Mouse (Mus musculus) kidney, adult 2 months (tissue): ENCODE data around the gene Etv1. TPM values are rescaled to one million over a fixed set of nuclear protein-coding genes. Genes with fewer than 3 reads are reported as not detected.

ENCODE experiments used
- DNase-seq: peaks from one replicate; pipeline ENCODE4 v3.0.0; 2021
- H3K27ac ChIP-seq: fragments of 200-500 bp; 2 replicates; pipeline ENCODE4 v1.5.1; 2012; ENCODE audit warnings: low read depth, low read length, control low read depth, inconsistent platforms; ENCODE audit not compliant: insufficient read depth
- H3K27me3 ChIP-seq: fragments of 200-500 bp; replicated peaks from 2 replicates; pipeline ENCODE4 v1.6.1; 2012; ENCODE audit warnings: mild to moderate bottlenecking, moderate library complexity, low read length, inconsistent platforms; ENCODE audit not compliant: control insufficient read depth, insufficient read depth
- H3K36me3 ChIP-seq: fragments of 200-500 bp; 2 replicates; pipeline ENCODE4 v1.6.1; 2012; ENCODE audit warnings: mild to moderate bottlenecking, moderate library complexity, low read length, inconsistent platforms; ENCODE audit not compliant: control insufficient read depth, insufficient read depth
- H3K4me1 ChIP-seq: fragments of 200-500 bp; 2 replicates; pipeline ENCODE4 v1.6.1; 2011; ENCODE audit warnings: low read length; ENCODE audit not compliant: control insufficient read depth, insufficient read depth
- H3K4me3 ChIP-seq: fragments of 200-500 bp; 2 replicates; pipeline ENCODE4 v1.5.1; 2011; ENCODE audit warnings: mild to moderate bottlenecking, low read depth, low read length, control low read depth; ENCODE audit not compliant: insufficient read depth
- CTCF ChIP-seq: fragments of 200-500 bp; conservative IDR thresholded peaks from 2 replicates; pipeline ENCODE4 v1.5.1; 2011; ENCODE audit warnings: low read depth, mild to moderate bottlenecking, control low read depth, low read length, moderate library complexity, mixed read lengths; ENCODE audit not compliant: insufficient read depth, insufficient read length
- POLR2A ChIP-seq: fragments of 200-500 bp; IDR thresholded peaks from one replicate; pipeline ENCODE4 v1.6.1; 2011; ENCODE audit warnings: low read depth, low read length, control low read depth
- WGBS: fragments of 180-500 bp; shearing (Covaris S2); methylation state at CpG from one replicate; pipeline ENCODE4 v1.1.7; 2018; 5-methylcytosine and 5-hydroxymethylcytosine counted together
- polyA plus RNA-seq: library from polyadenylated mRNA; depleted of rRNA; stranded (reverse); fragments of >200 nt; gene quantifications from 2 replicates; pipeline ENCODE4 v1.2.3, GENCODE M21; 2012; rRNA removed

The Etv1 gene
- polyA plus RNA-seq, result 8.1 and 9.2 TPM in 2 replicates

DNA sequence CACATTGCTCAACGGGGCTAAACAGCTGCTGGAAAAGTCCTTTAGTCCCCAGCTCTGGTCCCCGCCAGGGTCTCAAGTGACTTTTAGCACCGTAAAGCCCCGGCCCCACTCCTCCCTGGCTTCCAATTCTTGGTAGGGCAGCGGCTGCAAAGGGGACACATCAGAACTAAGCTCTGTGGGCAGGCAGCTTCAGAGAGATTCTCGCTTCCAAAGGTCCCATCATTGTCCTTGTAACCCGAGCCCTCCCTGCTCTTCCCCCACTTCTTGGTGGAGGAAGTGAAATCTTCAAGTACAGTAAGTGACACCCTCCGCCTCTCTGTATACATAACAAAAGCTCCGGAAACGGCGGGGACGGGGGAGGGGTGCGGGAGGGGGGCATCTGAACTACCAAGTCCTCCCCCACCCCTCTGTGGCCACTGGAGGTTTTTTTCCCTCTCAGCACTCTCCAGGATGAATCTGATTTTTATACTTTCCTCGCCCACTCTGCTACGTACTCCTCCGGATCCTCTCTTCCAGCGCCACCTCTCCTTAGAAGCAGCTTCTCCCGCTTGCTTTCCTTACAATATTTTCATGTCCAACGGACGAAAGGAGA is at the start of gene Etv1:
Gene Etv1 (plus strand): TSS at position 195 of the 592 bp plus-strand sequence.
- TF ChIP-seq CTCF (no peak), POLR2A (no peak)
- H3K4me1 ChIP-seq, result no peaks in the 10 kb centered on the region
- no peaks in the 10 kb centered on the region for H3K27me3 ChIP-seq
- H3K4me3 ChIP-seq, result peak within 1 kb of the TSS; percentile 69
- H3K27ac ChIP-seq, result peak within 1 kb of the TSS; percentile 62
- H3K36me3 ChIP-seq, result no peaks in the 10 kb centered on the region
- peak; percentile 43 for DNase-seq
- 1% methylated on average over 20 of the region's 20 CpGs for WGBS

DNA sequence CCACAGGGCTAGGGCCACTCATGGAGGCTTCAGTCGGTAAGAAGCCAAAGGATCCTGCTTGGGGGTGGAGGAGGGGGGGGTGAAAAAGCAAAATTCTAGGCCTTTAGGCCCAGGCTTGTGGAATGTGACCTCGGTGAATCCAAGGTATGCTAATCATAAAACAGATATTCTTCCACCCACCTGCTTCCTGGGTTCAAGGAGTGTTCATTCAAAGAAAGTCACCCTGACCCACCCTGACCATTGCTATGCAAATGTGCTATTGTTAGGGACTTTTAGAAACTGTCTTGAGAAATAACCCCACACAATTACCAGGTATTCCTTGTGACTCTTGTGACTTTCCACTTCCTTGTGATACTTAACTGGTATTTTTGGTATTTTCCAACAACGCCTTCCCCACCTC is 49.5 kb upstream of the Etv1 start:
- no peak overlapping the region for H3K27ac ChIP-seq
- TF ChIP-seq CTCF, result no peak
- TF ChIP-seq POLR2A, result no peak
- no peak for DNase-seq

DNA sequence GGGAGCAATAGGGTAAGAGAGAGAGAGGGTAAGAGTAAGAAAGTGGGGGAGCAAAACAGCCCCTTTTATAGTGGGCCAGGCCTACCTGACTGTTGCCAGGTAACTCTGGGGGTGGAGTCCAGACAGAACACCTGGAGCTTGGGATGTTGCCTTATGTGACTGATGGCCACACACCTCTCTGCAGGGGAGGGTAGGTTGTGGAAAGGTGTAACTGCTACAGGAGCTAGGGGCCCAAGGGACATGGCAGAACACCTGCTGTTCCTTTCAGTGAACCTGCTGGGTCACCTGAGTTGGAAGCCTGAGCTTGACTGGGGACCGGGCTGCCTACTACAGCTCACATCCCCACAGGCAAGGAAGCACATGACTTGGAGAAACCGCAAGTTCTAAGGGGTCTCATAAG is 48.4 kb upstream of the Etv1 start:
- Histone ChIP-seq H3K27ac (no peak overlapping the region), H3K27me3 (no peaks in the 10 kb centered on the region), H3K4me1 (no peaks in the 10 kb centered on the region), H3K4me3 (no peak overlapping the region), H3K36me3 (no peaks in the 10 kb centered on the region)
- no peak for DNase-seq
- TF ChIP-seq CTCF (no peak), POLR2A (no peak)
- 83% methylated on average over 2 of the region's 2 CpGs for WGBS

More for the DNA sequence above, 49.5 kb upstream of the Etv1 start:
- H3K4me3 ChIP-seq, result no peak overlapping the region
- no peaks in the 10 kb centered on the region for H3K36me3 ChIP-seq
- no peaks in the 10 kb centered on the region for H3K27me3 ChIP-seq
- WGBS, result 82% methylated on average over 3 of the region's 3 CpGs
- H3K4me1 ChIP-seq, result no peaks in the 10 kb centered on the region

DNA sequence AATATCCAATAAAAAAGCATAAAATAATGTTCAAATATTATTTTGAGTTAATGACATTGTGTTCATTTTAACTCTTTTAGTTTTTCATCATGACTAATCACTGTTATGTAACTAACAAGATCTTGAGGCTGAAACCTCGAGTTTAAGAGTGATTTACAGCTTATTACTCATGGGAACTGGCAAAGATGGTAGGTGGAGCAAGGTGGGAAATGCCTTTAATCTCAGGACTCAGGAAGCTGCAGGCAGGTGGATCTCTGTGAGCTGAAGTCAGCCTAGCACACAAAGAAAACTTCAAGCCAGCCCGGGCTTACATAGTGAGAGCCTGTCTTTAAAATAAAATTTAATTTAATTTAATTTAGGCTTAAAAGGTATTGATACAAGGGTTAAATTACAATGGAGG is 19.9 kb upstream of the Etv1 start:
- no peaks in the 10 kb centered on the region for H3K27me3 ChIP-seq
- no peak overlapping the region for H3K27ac ChIP-seq
- WGBS, result 27% methylated on average over 2 of the region's 2 CpGs
- no peak for TF ChIP-seq POLR2A
- no peak for TF ChIP-seq CTCF
- H3K4me3 ChIP-seq, result no peak overlapping the region
- H3K4me1 ChIP-seq, result no peaks in the 10 kb centered on the region
- H3K36me3 ChIP-seq, result no peaks in the 10 kb centered on the region
- no peak for DNase-seq

DNA sequence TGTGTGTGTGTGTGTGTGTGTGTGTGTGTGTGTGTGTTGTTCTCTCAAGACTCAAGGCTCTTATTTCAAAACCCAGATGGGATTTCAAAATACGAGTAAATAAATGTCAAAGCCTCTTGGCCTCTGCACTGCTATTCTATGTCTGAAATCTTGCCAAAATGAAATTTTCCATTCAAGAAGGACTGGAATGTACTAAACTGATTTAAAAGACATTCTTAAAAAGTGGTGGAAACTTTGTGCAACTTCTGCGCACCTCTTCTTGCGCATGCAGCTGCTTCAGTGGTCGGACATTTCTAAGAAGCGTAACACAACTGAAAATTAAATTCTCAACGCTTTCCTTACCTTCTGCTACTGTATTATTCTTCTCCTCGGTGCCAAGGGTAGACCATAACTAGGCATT is 1.9 kb upstream of the Etv1 start:
- peak; percentile 16 for DNase-seq
- no peak overlapping the region for H3K4me3 ChIP-seq
- H3K27me3 ChIP-seq, result no peaks in the 10 kb centered on the region
- WGBS, result 63% methylated on average over 7 of the region's 7 CpGs
- TF ChIP-seq CTCF (no peak), POLR2A (no peak)
- no peak overlapping the region for H3K27ac ChIP-seq
- no peaks in the 10 kb centered on the region for H3K36me3 ChIP-seq
- no peaks in the 10 kb centered on the region for H3K4me1 ChIP-seq

DNA sequence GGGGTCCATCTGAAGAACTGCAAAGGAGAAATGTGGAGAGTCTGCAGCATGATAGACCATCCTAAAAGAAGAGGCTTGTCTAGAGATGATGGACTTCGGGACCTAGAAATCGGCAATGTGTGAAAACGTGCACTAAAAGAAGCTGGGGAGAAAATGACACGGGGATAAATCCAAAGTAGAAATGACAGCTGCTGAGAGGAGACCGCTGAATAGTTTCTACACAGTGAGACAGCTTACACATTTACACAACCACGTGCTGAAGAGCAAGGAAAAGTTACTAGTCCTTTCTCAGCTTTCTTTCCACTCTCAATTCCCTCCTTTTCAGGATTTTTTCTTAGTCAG is 1.3 kb upstream of the Etv1 start:
- Histone ChIP-seq H3K27ac (peak overlapping the region; percentile 45), H3K4me3 (peak overlapping the region; percentile 69), H3K4me1 (no peaks in the 10 kb centered on the region), H3K27me3 (no peaks in the 10 kb centered on the region), H3K36me3 (no peaks in the 10 kb centered on the region)
- 4% methylated on average over 6 of the region's 6 CpGs for WGBS
- TF ChIP-seq POLR2A (no peak), CTCF (no peak)
- no peak for DNase-seq

DNA sequence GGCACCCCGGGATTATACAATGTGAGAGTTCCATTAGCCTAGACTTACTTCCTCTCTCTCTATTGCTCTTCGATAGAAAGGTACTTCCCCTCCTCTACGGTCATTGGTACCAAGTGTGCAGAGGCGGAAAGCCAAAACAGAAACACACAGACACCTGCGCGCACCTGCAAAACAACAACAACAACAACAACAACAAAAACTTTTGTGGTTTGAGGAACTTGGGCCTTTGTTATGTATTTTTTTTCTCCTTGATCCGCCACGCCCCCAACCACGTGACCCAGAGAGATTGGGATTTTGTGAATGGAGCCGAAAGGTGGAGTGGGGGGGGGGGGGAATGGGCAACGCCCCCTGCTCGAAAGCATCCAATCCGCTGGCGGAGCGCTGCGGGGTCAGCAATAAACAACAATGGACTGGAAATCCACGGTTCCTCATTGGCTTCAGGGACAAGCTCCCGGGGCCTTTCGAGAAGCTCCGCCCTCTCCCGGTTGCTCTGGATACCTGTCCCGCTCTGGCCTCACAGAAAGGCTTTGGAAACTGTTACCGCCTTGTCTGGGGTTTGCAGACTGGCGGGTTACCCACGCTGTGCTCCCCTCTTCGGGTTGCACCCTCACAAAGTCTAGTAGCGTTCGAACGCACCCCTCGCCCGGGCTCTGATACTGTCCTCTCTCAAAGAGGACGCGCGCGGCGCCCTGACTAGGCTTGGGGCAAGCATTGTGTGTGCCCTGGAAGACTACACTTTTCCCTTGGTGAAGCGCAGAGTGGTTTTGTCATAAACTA is 693 bp upstream of the Etv1 start:
- Histone ChIP-seq H3K36me3 (no peaks in the 10 kb centered on the region), H3K4me3 (peak overlapping the region; percentile 69), H3K4me1 (no peaks in the 10 kb centered on the region), H3K27ac (peak overlapping the region; percentile 62), H3K27me3 (no peaks in the 10 kb centered on the region)
- TF ChIP-seq POLR2A (no peak), CTCF (no peak)
- peak; percentile 96 for DNase-seq
- under 1% methylated on average over 37 of the region's 37 CpGs for WGBS
